Mouse (Mus musculus): ENCODE measurements around the gene Osbpl5. TPM values are rescaled to one million over a fixed set of nuclear protein-coding genes. Genes with fewer than 3 reads are reported as not detected.
A peak's percentile ranks its signal among the peaks of the same experiment; 100 is the strongest.

Gene Osbpl5
- polyA plus RNA-seq, 2 experiments = 1.3 to 1.6 TPM

GRCm38 (mm10) chr7:143783378-143783995 is 26.7 kb upstream of the Osbpl5 start:
- Histone ChIP-seq H3K36me3 (replicated peaks; ENCODE audit: control insufficient read depth, insufficient read depth, low read depth) (no peaks in the 10 kb centered on the region), H3K9ac (replicated peaks) (no peak overlapping the region), H3K4me1 (replicated peaks; ENCODE audit: control insufficient read depth in 2 of 2, insufficient read depth in 2 of 2, low read length in 1 of 2) (0 out of 4 replicates have a peak, but pooled peaks cover 0 to 6% of the 10 kb centered on the region in 2 experiments), H3K27me3 (ENCODE audit: control insufficient read depth, insufficient read depth, low read length) (no peaks in the 10 kb centered on the region), H3K4me3 (ENCODE audit: insufficient read depth in 1 of 2, low read depth in 2 of 2, low read length in 2 of 2) (0 out of 4 replicates have a peak overlapping the region, but pooled peaks have one; percentile 2 to 7), H3K4me2 (ENCODE audit: low read depth) (peak overlapping the region; percentile 49), H3K9me3 (ENCODE audit: control insufficient read depth, low read length) (no peaks in the 10 kb centered on the region), H3K27ac (no peak overlapping the region)
- ATAC-seq (ENCODE audit: insufficient read depth) (peak; percentile 12; the same call in 1 of the 2 replicates), DNase-seq (ENCODE audit: low read depth in 3 of 3, low spot score in 3 of 3) (no peak)
- no peak for TF ChIP-seq CTCF (IDR thresholded peaks at IDR 0.05; ENCODE audit: low read depth)
- no peak for TF ChIP-seq EP300 (IDR thresholded peaks at IDR 0.05; ENCODE audit: low read depth)
- 12% methylated on average over 6 of the region's 6 CpGs for WGBS (ENCODE audit: insufficient replicate concordance)

- no peak for ATAC-seq (ENCODE audit: insufficient read depth)
- WGBS (ENCODE audit: insufficient replicate concordance) = 26% methylated on average over 2 of the region's 2 CpGs
- no peak for DNase-seq (ENCODE audit: low read depth in 3 of 3, low spot score in 3 of 3)
- no peak for TF ChIP-seq CTCF (IDR thresholded peaks at IDR 0.05; ENCODE audit: low read depth)
- no peak for TF ChIP-seq EP300 (IDR thresholded peaks at IDR 0.05; ENCODE audit: low read depth)
- H3K27ac ChIP-seq = no peak overlapping the region
- no peak overlapping the region for H3K4me2 ChIP-seq (ENCODE audit: low read depth)
- H3K9me3 ChIP-seq (ENCODE audit: control insufficient read depth, low read length) = no peaks in the 10 kb centered on the region
- H3K36me3 ChIP-seq (replicated peaks; ENCODE audit: control insufficient read depth, insufficient read depth, low read depth) = no peaks in the 10 kb centered on the region
- H3K27me3 ChIP-seq (ENCODE audit: control insufficient read depth, insufficient read depth, low read length) = no peaks in the 10 kb centered on the region
- H3K4me1 ChIP-seq (replicated peaks; ENCODE audit: control insufficient read depth in 2 of 2, insufficient read depth in 2 of 2, low read length in 1 of 2) = 0 out of 4 replicates have a peak, but pooled peaks cover 0 to 2% of the 10 kb centered on the region in 2 experiments
- H3K4me3 ChIP-seq (ENCODE audit: insufficient read depth in 1 of 2, low read depth in 2 of 2, low read length in 2 of 2) = no peak overlapping the region
- no peak overlapping the region for H3K9ac ChIP-seq (replicated peaks)
These were observed 20.6 kb upstream of the Osbpl5 start for GRCm38 (mm10) chr7:143777375-143777774.

GRCm38 (mm10) chr7:143776137-143776536 is 19.4 kb upstream of the Osbpl5 start:
- Histone ChIP-seq H3K27ac (no peak overlapping the region), H3K9me3 (ENCODE audit: control insufficient read depth, low read length) (no peaks in the 10 kb centered on the region), H3K4me2 (ENCODE audit: low read depth) (no peak overlapping the region), H3K36me3 (replicated peaks; ENCODE audit: control insufficient read depth, insufficient read depth, low read depth) (no peaks in the 10 kb centered on the region), H3K27me3 (ENCODE audit: control insufficient read depth, insufficient read depth, low read length) (no peaks in the 10 kb centered on the region), H3K4me1 (replicated peaks; ENCODE audit: control insufficient read depth in 2 of 2, insufficient read depth in 2 of 2, low read length in 1 of 2) (0 out of 4 replicates have a peak, but pooled peaks cover 0 to 2% of the 10 kb centered on the region in 2 experiments), H3K9ac (replicated peaks) (no peak overlapping the region), H3K4me3 (ENCODE audit: insufficient read depth in 1 of 2, low read depth in 2 of 2, low read length in 2 of 2) (no peak overlapping the region)
- no peak for ATAC-seq (ENCODE audit: insufficient read depth)
- 29% methylated on average over 3 of the region's 3 CpGs for WGBS (ENCODE audit: insufficient replicate concordance)
- TF ChIP-seq CTCF (IDR thresholded peaks at IDR 0.05; ENCODE audit: low read depth) (no peak), EP300 (IDR thresholded peaks at IDR 0.05; ENCODE audit: low read depth) (no peak)
- peak in 1 of 3 experiments; percentile 19 for DNase-seq (ENCODE audit: low read depth in 3 of 3, low spot score in 3 of 3)

GRCm38 (mm10) chr7:143769461-143769860 is 12.7 kb upstream of the Osbpl5 start:
- no peak for TF ChIP-seq EP300 (IDR thresholded peaks at IDR 0.05; ENCODE audit: low read depth)
- DNase-seq (ENCODE audit: low read depth in 3 of 3, low spot score in 3 of 3) = no peak
- Histone ChIP-seq H3K27ac (no peak overlapping the region), H3K36me3 (replicated peaks; ENCODE audit: control insufficient read depth, insufficient read depth, low read depth) (no peaks in the 10 kb centered on the region), H3K4me1 (replicated peaks; ENCODE audit: control insufficient read depth in 2 of 2, insufficient read depth in 2 of 2, low read length in 1 of 2) (peaks cover 0 to 8% of the 10 kb centered on the region in 2 experiments; a peak in 1 of 4 replicates), H3K9me3 (ENCODE audit: control insufficient read depth, low read length) (no peaks in the 10 kb centered on the region), H3K27me3 (ENCODE audit: control insufficient read depth, insufficient read depth, low read length) (peaks cover 1% of the 10 kb centered on the region; the same call in 1 of the 2 replicates), H3K9ac (replicated peaks) (no peak overlapping the region), H3K4me2 (ENCODE audit: low read depth) (no peak overlapping the region), H3K4me3 (ENCODE audit: insufficient read depth in 1 of 2, low read depth in 2 of 2, low read length in 2 of 2) (no peak overlapping the region)
- ATAC-seq (ENCODE audit: insufficient read depth) = no peak
- 14% methylated on average over 1 of the region's 1 CpGs for WGBS (ENCODE audit: insufficient replicate concordance)

- 37% methylated on average over 6 of the region's 6 CpGs for WGBS (ENCODE audit: insufficient replicate concordance)
- Histone ChIP-seq H3K4me3 (ENCODE audit: insufficient read depth in 1 of 2, low read depth in 2 of 2, low read length in 2 of 2) (no peak overlapping the region), H3K36me3 (replicated peaks; ENCODE audit: control insufficient read depth, insufficient read depth, low read depth) (no peaks in the 10 kb centered on the region), H3K27me3 (ENCODE audit: control insufficient read depth, insufficient read depth, low read length) (peaks cover 3% of the 10 kb centered on the region; the same call in 1 of the 2 replicates), H3K27ac (no peak overlapping the region), H3K9ac (replicated peaks) (no peak overlapping the region), H3K4me1 (replicated peaks; ENCODE audit: control insufficient read depth in 2 of 2, insufficient read depth in 2 of 2, low read length in 1 of 2) (peaks cover 0 to 8% of the 10 kb centered on the region in 2 experiments; a peak in 1 of 4 replicates), H3K4me2 (ENCODE audit: low read depth) (no peak overlapping the region), H3K9me3 (ENCODE audit: control insufficient read depth, low read length) (no peaks in the 10 kb centered on the region)
- ATAC-seq (ENCODE audit: insufficient read depth) = no peak
- TF ChIP-seq EP300 (IDR thresholded peaks at IDR 0.05; ENCODE audit: low read depth) = no peak
- TF ChIP-seq CTCF (IDR thresholded peaks at IDR 0.05; ENCODE audit: low read depth) = no peak
- no peak for DNase-seq (ENCODE audit: low read depth in 3 of 3, low spot score in 3 of 3)
These were observed 11.5 kb upstream of the Osbpl5 start for GRCm38 (mm10) chr7:143768267-143768666.

All from liver, embryonic 14.5 days (tissue).